Mouse (Mus musculus) hindbrain, embryonic 15.5 days (tissue): ENCODE data around the gene Nts. TPM values are rescaled to one million over a fixed set of nuclear protein-coding genes. Genes with fewer than 3 reads are reported as not detected.

Source experiments
- ATAC-seq: fragments of 200-750 bp; cut with Nextera tagmentation; 2 replicates; pipeline ENCODE4 v1.8.0; 2017; ENCODE audit warnings: low read depth, moderate number of reproducible peaks, moderate TSS enrichment; ENCODE audit not compliant: low FRiP score
- H3K27ac ChIP-seq: fragments of 300-500 bp; sonication (generic); replicated peaks from 2 replicates; pipeline ENCODE4 v1.5.1; 2015; ENCODE audit warnings: mild to moderate bottlenecking, inconsistent platforms
- H3K27me3 ChIP-seq: fragments of 300-500 bp; sonication (generic); 2 replicates; pipeline ENCODE4 v1.6.1; 2015; ENCODE audit warnings: control low read depth, inconsistent platforms
- H3K36me3 ChIP-seq: fragments of 300-500 bp; sonication (generic); 2 replicates; pipeline ENCODE4 v1.6.1; 2015; ENCODE audit warnings: control low read depth, inconsistent platforms
- H3K4me1 ChIP-seq: fragments of 300-500 bp; sonication (generic); replicated peaks from 2 replicates; pipeline ENCODE4 v1.6.1; 2015; ENCODE audit warnings: control low read depth, inconsistent platforms
- H3K4me2 ChIP-seq: fragments of 300-500 bp; sonication (generic); 2 replicates; pipeline ENCODE4 v1.6.1; 2015; ENCODE audit warnings: moderate library complexity, mild to moderate bottlenecking, inconsistent platforms
- H3K4me3 ChIP-seq: fragments of 300-500 bp; sonication (generic); 2 replicates; pipeline ENCODE4 v1.5.1; 2015; ENCODE audit warnings: mild to moderate bottlenecking, inconsistent platforms
- H3K9ac ChIP-seq: fragments of 300-500 bp; sonication (generic); 2 replicates; pipeline ENCODE4 v1.6.1; 2015; ENCODE audit warnings: inconsistent platforms
- H3K9me3 ChIP-seq: fragments of 300-500 bp; sonication (generic); 2 replicates; pipeline ENCODE4 v1.6.1; 2016; ENCODE audit warnings: control low read depth, inconsistent platforms
- WGBS: fragments of 180-500 bp; shearing (Covaris S2); methylation state at CpG from one replicate; pipeline ENCODE4 v1.1.7; 2015; 5-methylcytosine and 5-hydroxymethylcytosine counted together
- polyA plus RNA-seq: library from polyadenylated mRNA; unstranded; fragments of >200 nt; fragmentation: Nextera tagmentation; extraction: Ambion mirVana; gene quantifications from 2 replicates; pipeline ENCODE4 v1.2.1, GENCODE M21; 2015

Gene Nts
- polyA plus RNA-seq = 8.7 and 10.2 TPM in 2 replicates

- H3K4me1 ChIP-seq = no peaks in the 10 kb centered on the region
- no peak for ATAC-seq
- no peaks in the 10 kb centered on the region for H3K27me3 ChIP-seq
- H3K9ac ChIP-seq = no peak within 1 kb of the TSS
- no peak within 1 kb of the TSS for H3K4me3 ChIP-seq
- WGBS = 31% methylated on average over 3 of the region's 3 CpGs
- no peak within 1 kb of the TSS for H3K27ac ChIP-seq
- H3K36me3 ChIP-seq = no peaks in the 10 kb centered on the region
- no peaks in the 10 kb centered on the region for H3K9me3 ChIP-seq
- H3K4me2 ChIP-seq = no peak within 1 kb of the TSS
Observed at GRCm38 (mm10) chr10:102490386-102490785, at the start of gene Nts. Nts (minus strand) TSS chr10:102490486.

- Histone ChIP-seq H3K9ac (no peak overlapping the region), H3K4me2 (no peak overlapping the region)
Observed at GRCm38 (mm10) chr10:102527901-102528300, 37.6 kb upstream of the Nts start.

GRCm38 (mm10) chr10:102514159-102514558 is 23.9 kb upstream of the Nts start:
- no peak overlapping the region for H3K27ac ChIP-seq
- WGBS = 31% methylated on average over 1 of the region's 1 CpGs
- H3K4me1 ChIP-seq = no peaks in the 10 kb centered on the region
- no peak overlapping the region for H3K4me3 ChIP-seq
- no peak overlapping the region for H3K4me2 ChIP-seq
- H3K27me3 ChIP-seq = no peaks in the 10 kb centered on the region
- H3K36me3 ChIP-seq = no peaks in the 10 kb centered on the region
- no peak for ATAC-seq
- H3K9ac ChIP-seq = no peak overlapping the region
- no peaks in the 10 kb centered on the region for H3K9me3 ChIP-seq

More at GRCm38 (mm10) chr10:102527901-102528300, 37.6 kb upstream of the Nts start:
- H3K4me3 ChIP-seq = no peak overlapping the region
- no peaks in the 10 kb centered on the region for H3K27me3 ChIP-seq
- no peaks in the 10 kb centered on the region for H3K4me1 ChIP-seq
- H3K36me3 ChIP-seq = no peaks in the 10 kb centered on the region
- H3K9me3 ChIP-seq = no peaks in the 10 kb centered on the region
- WGBS = 81% methylated on average over 3 of the region's 3 CpGs
- no peak overlapping the region for H3K27ac ChIP-seq
- ATAC-seq = no peak

- Histone ChIP-seq H3K4me3 (0 out of 2 replicates have a peak within 1 kb of the TSS, but pooled peaks have one; percentile 2), H3K27ac (no peak within 1 kb of the TSS), H3K27me3 (no peaks in the 10 kb centered on the region), H3K4me2 (no peak within 1 kb of the TSS), H3K9me3 (no peaks in the 10 kb centered on the region), H3K4me1 (no peaks in the 10 kb centered on the region), H3K9ac (no peak within 1 kb of the TSS), H3K36me3 (no peaks in the 10 kb centered on the region)
- ATAC-seq = peak; percentile 42; the same call in 1 of the 2 replicates
- 24% methylated on average over 5 of the region's 5 CpGs for WGBS
Observed at GRCm38 (mm10) chr10:102511807-102512461, 21.6 kb upstream of the Nts start, which contains the start of gene Rassf9. Rassf9 (plus strand) TSS chr10:102512222.

- no peak overlapping the region for H3K9ac ChIP-seq
- ATAC-seq = no peak
- H3K9me3 ChIP-seq = no peaks in the 10 kb centered on the region
- no peaks in the 10 kb centered on the region for H3K27me3 ChIP-seq
- WGBS = 33% methylated on average over 3 of the region's 3 CpGs
- no peak overlapping the region for H3K27ac ChIP-seq
- no peaks in the 10 kb centered on the region for H3K36me3 ChIP-seq
- no peaks in the 10 kb centered on the region for H3K4me1 ChIP-seq
- no peak overlapping the region for H3K4me3 ChIP-seq
- no peak overlapping the region for H3K4me2 ChIP-seq
Observed at GRCm38 (mm10) chr10:102511461-102511806, 21.1 kb upstream of the Nts start.

GRCm38 (mm10) chr10:102507386-102507785 is 17.1 kb upstream of the Nts start:
- ATAC-seq = no peak
- Histone ChIP-seq H3K27me3 (no peaks in the 10 kb centered on the region), H3K4me3 (no peak overlapping the region), H3K9ac (no peak overlapping the region), H3K9me3 (no peaks in the 10 kb centered on the region), H3K27ac (no peak overlapping the region), H3K4me2 (no peak overlapping the region), H3K36me3 (no peaks in the 10 kb centered on the region), H3K4me1 (no peaks in the 10 kb centered on the region)
- WGBS = 65% methylated on average over 4 of the region's 4 CpGs

- H3K9ac ChIP-seq = no peak overlapping the region
- H3K9me3 ChIP-seq = no peaks in the 10 kb centered on the region
- H3K27me3 ChIP-seq = no peaks in the 10 kb centered on the region
- H3K36me3 ChIP-seq = no peaks in the 10 kb centered on the region
- H3K27ac ChIP-seq = no peak overlapping the region
- no peak overlapping the region for H3K4me2 ChIP-seq
- ATAC-seq = no peak
- H3K4me1 ChIP-seq = no peaks in the 10 kb centered on the region
- 30% methylated on average over 4 of the region's 4 CpGs for WGBS
- no peak overlapping the region for H3K4me3 ChIP-seq
Observed at GRCm38 (mm10) chr10:102498754-102499153, 8.5 kb upstream of the Nts start.

GRCm38 (mm10) chr10:102491792-102492191 is 1.5 kb upstream of the Nts start:
- H3K27ac ChIP-seq = no peak overlapping the region
- H3K4me3 ChIP-seq = no peak overlapping the region
- no peak overlapping the region for H3K9ac ChIP-seq
- no peaks in the 10 kb centered on the region for H3K27me3 ChIP-seq
- H3K9me3 ChIP-seq = no peaks in the 10 kb centered on the region
- no peak overlapping the region for H3K4me2 ChIP-seq
- ATAC-seq = no peak
- H3K36me3 ChIP-seq = no peaks in the 10 kb centered on the region
- H3K4me1 ChIP-seq = no peaks in the 10 kb centered on the region
- 9% methylated on average over 3 of the region's 3 CpGs for WGBS

GRCm38 (mm10) chr10:102469412-102469811 is 20.9 kb downstream of the Nts start:
- Histone ChIP-seq H3K9me3 (no peaks in the 10 kb centered on the region), H3K4me2 (no peak overlapping the region), H3K9ac (no peak overlapping the region), H3K27me3 (no peaks in the 10 kb centered on the region), H3K27ac (no peak overlapping the region), H3K36me3 (no peaks in the 10 kb centered on the region), H3K4me3 (no peak overlapping the region), H3K4me1 (no peaks in the 10 kb centered on the region)
- ATAC-seq = no peak
- 84% methylated on average over 2 of the region's 2 CpGs for WGBS

- H3K4me2 ChIP-seq = no peak overlapping the region
- H3K9me3 ChIP-seq = no peaks in the 10 kb centered on the region
- no peak overlapping the region for H3K9ac ChIP-seq
- no peaks in the 10 kb centered on the region for H3K4me1 ChIP-seq
- H3K36me3 ChIP-seq = no peaks in the 10 kb centered on the region
- no peak overlapping the region for H3K4me3 ChIP-seq
- WGBS = 11% methylated on average over 7 of the region's 7 CpGs
- H3K27ac ChIP-seq = no peak overlapping the region
- no peaks in the 10 kb centered on the region for H3K27me3 ChIP-seq
- ATAC-seq = no peak
Observed at GRCm38 (mm10) chr10:102451756-102452155, 38.5 kb downstream of the Nts start.

- no peak overlapping the region for H3K4me2 ChIP-seq
- no peak overlapping the region for H3K4me3 ChIP-seq
- 6% methylated on average over 7 of the region's 7 CpGs for WGBS
- H3K9ac ChIP-seq = no peak overlapping the region
- no peaks in the 10 kb centered on the region for H3K27me3 ChIP-seq
- H3K9me3 ChIP-seq = no peaks in the 10 kb centered on the region
- no peak for ATAC-seq
- no peak overlapping the region for H3K27ac ChIP-seq
- H3K36me3 ChIP-seq = no peaks in the 10 kb centered on the region
- H3K4me1 ChIP-seq = no peaks in the 10 kb centered on the region
Observed at GRCm38 (mm10) chr10:102449449-102449848, 40.8 kb downstream of the Nts start.

- no peak overlapping the region for H3K4me2 ChIP-seq
- 24% methylated on average over 2 of the region's 2 CpGs for WGBS
Observed at GRCm38 (mm10) chr10:102444912-102445556, 45.3 kb downstream of the Nts start.

More at GRCm38 (mm10) chr10:102444912-102445556, 45.3 kb downstream of the Nts start:
- no peaks in the 10 kb centered on the region for H3K36me3 ChIP-seq
- no peak overlapping the region for H3K9ac ChIP-seq
- H3K27me3 ChIP-seq = no peaks in the 10 kb centered on the region
- H3K4me1 ChIP-seq = no peaks in the 10 kb centered on the region
- no peaks in the 10 kb centered on the region for H3K9me3 ChIP-seq
- H3K4me3 ChIP-seq = no peak overlapping the region
- no peak overlapping the region for H3K27ac ChIP-seq
- peak; percentile 75 for ATAC-seq
